Mouse (Mus musculus) kidney, adult 11 months (tissue): ENCODE measurements around the gene Ndufa7.
"Not testable (repeated sequence)": the region's sequence is repeated elsewhere in the genome, so short reads cannot be mapped to it uniquely, and the experiment has no call there.

ENCODE experiments used
- DNase-seq: peaks from one replicate; pipeline ENCODE4 v3.0.0; 2022

Ndufa7 gene

GRCm38 (mm10) chr17:33812475-33812874 lies 11.9 kb upstream of the Ndufa7 start:
- DNase-seq, result no peak

- DNase-seq, result peak; percentile 64
These were observed 11.4 kb upstream of the Ndufa7 start for GRCm38 (mm10) chr17:33812990-33813389.

GRCm38 (mm10) chr17:33815399-33815798 lies 9.0 kb upstream of the Ndufa7 start:
- no peak for DNase-seq

- no peak for DNase-seq
These were observed 7.8 kb upstream of the Ndufa7 start for GRCm38 (mm10) chr17:33816612-33817011.

GRCm38 (mm10) chr17:33817184-33817968 lies 7.0 kb upstream of the Ndufa7 start:
- peak; percentile 90 for DNase-seq

GRCm38 (mm10) chr17:33817969-33818643 lies 6.3 kb upstream of the Ndufa7 start:
- no peak for DNase-seq

- DNase-seq, result no peak
These were observed 1.9 kb upstream of the Ndufa7 start for GRCm38 (mm10) chr17:33822436-33822959.

- DNase-seq, result not testable (repeated sequence)
These were observed 1.2 kb upstream of the Ndufa7 start for GRCm38 (mm10) chr17:33823171-33823570.

- DNase-seq, result not testable (repeated sequence)
These were observed 592 bp downstream of the Ndufa7 start for GRCm38 (mm10) chr17:33824997-33825330.

- no peak for DNase-seq
These were observed 1.1 kb downstream of the Ndufa7 start for GRCm38 (mm10) chr17:33825462-33825861.

- peak; percentile 57 for DNase-seq
These were observed 2.5 kb downstream of the Ndufa7 start for GRCm38 (mm10) chr17:33826850-33827249.

- DNase-seq, result peak; percentile 90
These were observed 4.5 kb downstream of the Ndufa7 start for GRCm38 (mm10) chr17:33828892-33829291.

- DNase-seq, result no peak
These were observed 5.2 kb downstream of the Ndufa7 start for GRCm38 (mm10) chr17:33829561-33829960.

GRCm38 (mm10) chr17:33842966-33843795 lies 18.8 kb downstream of the Ndufa7 start, which contains the start of gene Cd320:
Gene Cd320, plus strand, starts transcription at chr17:33843091.
- DNase-seq, result peak; percentile 93

GRCm38 (mm10) chr17:33844196-33844595 lies 19.8 kb downstream of the Ndufa7 start:
- DNase-seq, result no peak

GRCm38 (mm10) chr17:33848139-33848538 lies 23.8 kb downstream of the Ndufa7 start:
- no peak for DNase-seq

- no peak for DNase-seq
These were observed 27.0 kb downstream of the Ndufa7 start for GRCm38 (mm10) chr17:33851331-33851730.

- no peak for DNase-seq
These were observed 33.4 kb downstream of the Ndufa7 start for GRCm38 (mm10) chr17:33857816-33858215.

- DNase-seq, result peak; percentile 34
These were observed 41.1 kb downstream of the Ndufa7 start for GRCm38 (mm10) chr17:33865330-33866030.

GRCm38 (mm10) chr17:33873537-33873936 lies 49.2 kb downstream of the Ndufa7 start, which contains the start of gene Gm7029:
Gene Gm7029, plus strand, starts transcription at chr17:33873837.
- not testable (repeated sequence) for DNase-seq

- no peak for DNase-seq
These were observed 50.0 kb downstream of the Ndufa7 start for GRCm38 (mm10) chr17:33874411-33874810.

GRCm38 (mm10) chr17:33875797-33876196 lies 51.4 kb downstream of the Ndufa7 start:
- not testable (repeated sequence) for DNase-seq
